Mouse (Mus musculus) gonadal fat pad, adult 2 months (tissue): ENCODE results near the gene Hapln2. TPM values are rescaled to one million over a fixed set of nuclear protein-coding genes. Genes with fewer than 3 reads are reported as not detected.
A peak's percentile ranks its signal among the peaks of the same experiment; 100 is the strongest.

Source experiments
- DNase-seq: peaks from one replicate; pipeline ENCODE4 v3.0.0-alpha.2; 2012; ENCODE audit warnings: low read depth
- polyA plus RNA-seq: library from polyadenylated mRNA; depleted of rRNA; stranded (reverse); fragments of >200 nt; gene quantifications from 2 replicates; pipeline ENCODE4 v1.2.3, GENCODE M21; 2012

The Hapln2 gene
- polyA plus RNA-seq, 1 experiment: not detected

GRCm38 (mm10) chr3:88005822-88006786, 21.3 kb downstream of the Hapln2 start:
- DNase-seq: no peak

GRCm38 (mm10) chr3:88002291-88002976, 24.9 kb downstream of the Hapln2 start:
- DNase-seq: no peak

DNA sequence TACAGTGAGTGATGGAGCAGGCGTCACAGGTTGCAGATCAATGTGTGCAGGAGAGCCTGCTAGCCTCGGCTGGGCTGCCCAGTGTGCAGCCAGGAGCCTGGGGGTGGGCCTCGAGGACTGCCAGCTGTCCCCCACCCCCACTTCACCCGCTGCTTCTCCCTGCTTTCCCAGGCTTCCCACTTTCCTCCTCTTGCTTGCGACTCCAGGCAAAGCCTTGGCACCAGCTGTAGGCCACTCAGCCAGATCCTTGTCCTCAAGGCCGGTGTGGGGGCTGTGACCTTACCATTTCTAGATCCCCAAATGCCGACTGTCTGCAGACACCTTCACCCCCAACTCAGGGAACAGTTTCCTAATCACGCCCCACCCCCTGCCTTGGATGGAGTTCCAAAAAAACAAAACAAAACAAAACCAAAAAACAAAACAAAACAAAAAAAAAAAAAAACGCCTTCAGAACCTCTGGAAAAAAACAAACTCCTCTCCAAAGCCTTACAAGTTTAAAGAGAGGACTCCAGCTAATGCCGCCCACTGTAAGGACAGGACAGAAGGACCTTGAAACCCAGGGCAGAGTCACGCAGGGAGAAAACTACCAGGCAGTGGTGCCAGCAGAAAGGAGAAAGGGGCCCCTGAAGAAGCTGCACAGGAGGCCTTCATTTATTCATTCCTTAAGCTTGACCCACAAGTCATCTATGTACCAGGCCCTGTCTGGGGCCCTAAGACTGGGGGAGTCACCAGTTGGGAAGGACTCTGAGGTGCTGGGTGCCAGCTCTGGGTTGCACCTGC, 26.4 kb downstream of the Hapln2 start:
- no peak for DNase-seq

- no peak for DNase-seq
These were observed 27.2 kb downstream of the Hapln2 start, which contains the start of gene Bcan for GRCm38 (mm10) chr3:88000181-88000580. TSS of gene Bcan (minus strand) at chr3:88000230.

- DNase-seq: no peak
These were observed 28.0 kb downstream of the Hapln2 start for GRCm38 (mm10) chr3:87999243-87999895.

- no peak for DNase-seq
These were observed 28.6 kb downstream of the Hapln2 start for GRCm38 (mm10) chr3:87998747-87999146.

DNA sequence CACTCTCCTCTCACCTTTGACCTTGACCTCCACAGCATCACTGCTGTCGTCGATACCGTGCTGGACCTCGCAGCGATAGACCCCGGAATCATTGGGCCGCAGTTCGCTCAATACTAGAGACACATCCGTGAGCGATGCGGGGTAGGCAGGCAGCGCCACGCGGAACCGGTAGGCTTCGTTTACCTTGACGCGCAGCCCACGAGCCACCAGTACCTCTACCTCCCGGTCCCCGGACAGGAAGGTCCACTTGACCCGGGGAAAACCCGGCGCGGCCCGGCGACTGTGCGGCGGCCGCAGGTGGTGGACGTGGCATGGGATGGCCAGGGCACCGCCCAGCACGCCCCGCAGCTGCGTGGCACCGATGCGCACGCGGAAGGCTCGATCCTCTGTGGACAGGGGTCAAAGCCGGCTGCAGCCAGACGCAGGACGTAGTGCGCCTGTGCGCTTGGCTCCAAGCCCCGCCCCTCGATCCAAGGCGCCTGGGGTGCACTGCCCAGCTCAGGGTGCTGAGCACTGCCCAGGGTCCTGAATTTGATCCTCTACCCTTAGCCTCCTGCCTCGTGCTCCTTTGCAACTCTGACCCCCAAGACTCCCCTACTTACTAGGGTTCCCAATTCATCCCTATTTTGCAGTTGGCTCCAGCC, 30.3 kb downstream of the Hapln2 start:
- no peak for DNase-seq

- DNase-seq: no peak
These were observed 31.0 kb downstream of the Hapln2 start for GRCm38 (mm10) chr3:87996401-87996800.

DNA sequence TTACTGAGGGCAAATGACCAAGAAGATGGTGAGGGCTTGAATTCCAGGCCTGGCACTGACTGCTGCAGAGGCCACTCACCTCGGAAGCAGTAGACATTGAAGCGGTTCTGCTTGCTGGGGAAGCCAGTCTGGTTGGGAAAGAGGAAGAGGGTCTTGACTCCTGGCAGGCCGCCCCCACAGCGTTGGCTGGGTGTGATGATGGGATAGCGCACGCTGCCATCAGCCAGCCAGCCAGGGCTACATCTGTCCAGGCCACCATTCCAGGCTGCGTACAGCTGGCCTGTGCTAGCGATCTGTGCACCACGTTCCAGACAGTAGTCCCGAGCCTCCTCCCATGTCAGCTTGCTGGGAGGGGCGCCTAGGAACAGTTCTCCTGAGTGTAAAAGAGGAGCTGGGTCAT, 32.1 kb downstream of the Hapln2 start:
- no peak for DNase-seq

- no peak for DNase-seq
These were observed 33.9 kb downstream of the Hapln2 start for GRCm38 (mm10) chr3:87993436-87993835.

DNA sequence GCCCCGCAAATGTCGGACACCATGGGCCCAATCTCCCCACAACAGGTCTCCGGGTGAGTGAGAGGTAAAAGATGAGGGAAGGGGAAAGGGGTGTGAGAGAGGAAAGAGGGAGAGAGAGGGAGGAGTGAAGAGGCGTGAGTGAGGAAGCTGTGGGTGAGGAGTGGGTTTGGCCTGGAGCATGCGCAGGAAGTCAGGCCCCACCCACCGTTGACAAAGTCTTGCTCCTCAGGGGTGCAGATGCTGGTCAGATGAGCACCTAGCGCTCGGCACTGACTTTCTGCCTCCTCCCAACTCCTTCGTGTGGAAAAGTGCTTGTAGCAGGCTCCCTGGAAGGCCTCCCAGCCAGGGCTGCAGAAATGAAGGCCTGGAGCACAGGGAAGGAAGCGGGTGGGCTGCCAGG, 37.4 kb downstream of the Hapln2 start:
- DNase-seq: no peak

- DNase-seq: no peak
These were observed 39.3 kb downstream of the Hapln2 start for GRCm38 (mm10) chr3:87988068-87988467.

DNA sequence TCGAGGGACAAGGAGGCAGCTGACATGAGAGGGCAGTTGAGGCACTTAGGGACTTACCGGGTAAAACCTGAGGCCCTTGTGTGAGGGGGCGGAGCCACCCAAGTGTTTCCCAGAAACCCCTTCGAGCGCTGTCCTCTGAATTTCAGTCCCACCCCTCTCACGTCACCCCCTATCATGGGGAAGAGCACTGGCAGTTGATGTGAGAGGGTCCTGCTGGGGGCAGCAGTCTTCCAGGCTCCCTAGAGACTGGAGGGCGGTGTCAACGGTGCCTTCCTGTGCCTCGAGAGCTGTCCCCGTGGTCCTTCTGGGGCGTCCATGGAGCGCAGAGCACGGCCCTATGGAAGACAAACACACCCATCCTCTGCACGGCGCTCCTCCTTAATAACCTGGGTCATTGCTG, 39.8 kb downstream of the Hapln2 start:
- no peak for DNase-seq

DNA sequence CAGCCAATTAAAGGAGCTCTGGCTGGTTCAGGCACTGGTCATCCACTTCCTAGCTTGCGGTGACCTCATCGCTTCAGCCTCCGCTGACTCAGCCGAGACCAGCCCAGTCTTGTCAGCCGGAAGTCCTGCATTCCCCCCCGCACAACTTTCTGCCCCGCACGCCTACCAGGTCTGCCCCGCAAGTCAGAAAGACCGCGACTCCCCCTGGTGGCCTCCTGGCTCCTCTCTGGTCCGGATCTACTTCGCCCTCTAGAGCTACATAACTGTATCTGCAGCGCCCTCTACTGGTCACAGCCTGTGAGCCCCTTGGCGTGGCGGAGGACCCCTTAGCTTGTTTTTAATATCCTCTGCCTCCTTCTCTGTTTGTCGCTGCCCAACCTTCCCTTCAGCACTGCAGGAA, 40.5 kb downstream of the Hapln2 start:
- DNase-seq: peak; percentile 30

- no peak for DNase-seq
These were observed 41.7 kb downstream of the Hapln2 start for GRCm38 (mm10) chr3:87985505-87986320.

- no peak for DNase-seq
These were observed 43.3 kb downstream of the Hapln2 start for GRCm38 (mm10) chr3:87984094-87984493.

DNA sequence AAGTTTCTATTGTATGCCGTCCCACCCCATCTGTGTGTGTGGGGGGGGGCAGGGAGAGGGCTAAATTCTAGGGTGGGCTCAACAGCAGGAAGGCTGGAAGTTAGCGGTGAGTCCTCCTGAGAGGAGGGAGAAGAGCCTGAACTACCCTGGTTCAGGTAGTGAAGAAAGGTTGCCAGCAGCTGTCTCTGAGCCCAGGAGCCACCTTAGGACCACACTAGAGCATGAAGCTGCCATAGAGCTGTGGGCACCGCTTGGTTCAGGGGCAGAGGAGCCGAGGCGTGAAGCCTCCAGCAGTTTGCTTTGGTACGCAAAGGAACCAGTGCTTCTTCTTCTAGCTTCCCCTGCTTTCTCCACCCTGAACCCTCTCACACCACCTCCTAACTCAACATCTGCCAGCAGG, 43.8 kb downstream of the Hapln2 start:
- no peak for DNase-seq

DNA sequence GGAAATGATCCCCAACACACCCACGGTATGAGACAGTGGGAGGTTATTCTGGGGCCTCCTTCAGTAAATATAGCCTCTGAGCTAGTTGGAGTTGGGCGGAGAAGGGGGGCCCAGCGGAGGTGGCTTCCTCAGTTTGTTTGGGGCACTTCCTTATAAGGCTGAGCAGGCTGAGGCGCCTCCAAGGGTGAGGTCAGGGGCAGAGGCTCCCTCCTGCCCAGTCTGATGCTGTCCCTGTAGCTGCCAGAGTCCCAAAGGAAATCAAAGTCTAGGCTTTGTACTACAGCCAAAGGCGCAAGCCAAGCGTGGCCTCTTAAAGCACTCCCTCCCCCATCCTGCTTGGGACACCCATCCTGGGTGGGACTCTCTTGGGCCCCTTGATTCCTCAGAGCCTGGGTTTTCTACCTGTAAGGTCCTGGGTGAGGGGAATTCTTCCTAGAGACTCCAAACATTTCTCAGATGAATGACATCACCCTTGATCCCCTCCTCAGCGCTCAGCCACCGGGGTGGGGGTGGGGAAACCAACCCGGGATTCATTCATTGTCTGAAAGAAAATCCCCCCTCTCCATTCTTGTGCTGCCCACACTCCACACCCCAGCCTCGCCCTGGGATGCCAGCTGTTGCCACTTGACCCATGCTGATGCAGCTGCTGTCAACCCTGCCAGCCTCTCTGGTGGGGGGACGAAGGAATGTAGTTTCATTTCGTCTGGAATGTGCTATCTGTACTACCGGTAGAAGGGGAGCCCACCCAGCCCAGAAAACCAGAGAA, 44.4 kb downstream of the Hapln2 start:
- no peak for DNase-seq
